Mouse (Mus musculus): ENCODE measurements at regions not wholly inside any gene's neighbourhood (a gene's known extent, or its start where the extent isn't known, plus 50 kb on each side); places are given as distances from the start of the nearest gene placed in this dataset.

GRCm38 (mm10) chr14:79890280-79890679 is 93.6 kb upstream of the Olfm4 start:
- Histone ChIP-seq H3K27me3 (no peaks in the 10 kb centered on the region), H3K9me3 (no peaks in the 10 kb centered on the region), H3K4me2 (no peak overlapping the region), H3K36me3 (no peaks in the 10 kb centered on the region), H3K9ac (no peak overlapping the region), H3K4me3 (no peak overlapping the region), H3K27ac (no peak overlapping the region), H3K4me1 (peaks cover 3% of the 10 kb centered on the region; the same call in 1 of the 2 replicates)
- WGBS = 80% methylated on average over 4 of the region's 4 CpGs
- no peak for ATAC-seq (ENCODE audit: insufficient number of reproducible peaks, insufficient read depth, low FRiP score, low TSS enrichment, low read depth)

GRCm38 (mm10) chr14:79883487-79883886 is 100.4 kb upstream of the Olfm4 start:
- H3K9me3 ChIP-seq = no peaks in the 10 kb centered on the region
- no peak overlapping the region for H3K4me3 ChIP-seq
- 67% methylated on average over 7 of the region's 7 CpGs for WGBS
- no peak overlapping the region for H3K4me2 ChIP-seq
- ATAC-seq (ENCODE audit: insufficient number of reproducible peaks, insufficient read depth, low FRiP score, low TSS enrichment, low read depth) = no peak
- no peaks in the 10 kb centered on the region for H3K4me1 ChIP-seq
- no peaks in the 10 kb centered on the region for H3K36me3 ChIP-seq
- H3K27me3 ChIP-seq = no peaks in the 10 kb centered on the region
- no peak overlapping the region for H3K9ac ChIP-seq
- no peak overlapping the region for H3K27ac ChIP-seq

DNA sequence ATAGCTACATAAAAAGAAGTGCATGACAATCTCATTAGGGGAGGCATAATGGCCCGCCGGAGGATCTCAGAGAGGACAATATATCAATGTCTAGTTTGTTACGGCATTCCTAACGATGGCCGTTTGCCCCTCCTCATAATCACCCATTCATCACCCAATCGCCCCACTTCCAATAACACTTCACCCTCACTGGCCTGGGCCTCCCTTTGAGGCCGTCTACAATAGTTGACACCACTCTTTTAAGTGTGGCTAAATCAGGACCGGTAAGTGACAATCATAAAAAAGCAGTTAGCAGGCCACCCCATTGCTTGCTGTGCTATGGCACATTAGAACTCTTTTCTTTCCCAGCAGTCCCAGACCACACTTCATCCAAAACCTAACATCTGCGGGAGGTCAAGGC is 102.2 kb upstream of the Olfm4 start:
- Histone ChIP-seq H3K9me3 (no peaks in the 10 kb centered on the region), H3K36me3 (no peaks in the 10 kb centered on the region)
- WGBS = 80% methylated on average over 9 of the region's 9 CpGs

DNA sequence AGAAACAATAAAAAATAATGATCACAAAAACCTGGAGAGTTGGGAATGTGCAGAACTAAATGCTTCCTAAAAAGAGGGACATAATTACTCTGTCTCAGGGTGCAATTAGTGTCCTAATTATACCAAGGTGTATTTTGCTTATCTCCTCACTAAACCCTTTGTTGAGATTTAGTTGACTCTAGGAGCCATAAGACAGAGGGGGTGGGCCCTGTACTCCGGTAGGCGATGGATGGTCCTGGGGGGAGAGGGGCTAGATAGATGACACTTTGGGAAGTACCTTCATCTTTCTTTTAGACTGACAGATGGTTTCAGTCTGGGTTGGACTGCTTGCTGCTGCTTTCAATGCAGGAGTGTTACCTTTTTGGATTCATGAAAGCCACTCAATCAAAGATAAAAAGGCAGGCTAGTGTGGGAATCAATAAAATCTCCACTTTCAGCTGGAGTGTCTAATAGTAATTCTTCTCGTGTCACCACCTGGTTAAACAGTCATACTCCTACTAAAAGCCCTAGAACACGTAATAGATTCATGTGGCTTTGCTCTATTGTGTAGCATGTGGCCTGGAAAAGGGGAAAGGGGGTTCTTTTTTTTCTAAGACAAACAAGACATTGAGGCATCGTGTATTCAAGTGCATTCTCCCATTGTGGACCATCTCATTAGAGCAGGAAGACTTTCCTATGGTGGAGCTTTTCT is 103.7 kb upstream of the Olfm4 start:
- H3K27me3 ChIP-seq = no peaks in the 10 kb centered on the region
- H3K36me3 ChIP-seq = no peaks in the 10 kb centered on the region
- no peak overlapping the region for H3K4me3 ChIP-seq
- no peaks in the 10 kb centered on the region for H3K9me3 ChIP-seq
- ATAC-seq (ENCODE audit: insufficient number of reproducible peaks, insufficient read depth, low FRiP score, low TSS enrichment, low read depth) = no peak
- no peaks in the 10 kb centered on the region for H3K4me1 ChIP-seq
- H3K4me2 ChIP-seq = no peak overlapping the region
- WGBS = 74% methylated on average over 5 of the region's 5 CpGs
- no peak overlapping the region for H3K9ac ChIP-seq
- no peak overlapping the region for H3K27ac ChIP-seq

More for the DNA sequence above, 102.2 kb upstream of the Olfm4 start:
- H3K27ac ChIP-seq = no peak overlapping the region
- H3K4me3 ChIP-seq = no peak overlapping the region
- no peaks in the 10 kb centered on the region for H3K27me3 ChIP-seq
- H3K4me2 ChIP-seq = no peak overlapping the region
- H3K4me1 ChIP-seq = no peaks in the 10 kb centered on the region
- no peak overlapping the region for H3K9ac ChIP-seq
- no peak for ATAC-seq (ENCODE audit: insufficient number of reproducible peaks, insufficient read depth, low FRiP score, low TSS enrichment, low read depth)

- WGBS = 76% methylated on average over 11 of the region's 11 CpGs
- no peak overlapping the region for H3K4me2 ChIP-seq
These were observed 104.4 kb upstream of the Olfm4 start for GRCm38 (mm10) chr14:79879333-79880035.

DNA sequence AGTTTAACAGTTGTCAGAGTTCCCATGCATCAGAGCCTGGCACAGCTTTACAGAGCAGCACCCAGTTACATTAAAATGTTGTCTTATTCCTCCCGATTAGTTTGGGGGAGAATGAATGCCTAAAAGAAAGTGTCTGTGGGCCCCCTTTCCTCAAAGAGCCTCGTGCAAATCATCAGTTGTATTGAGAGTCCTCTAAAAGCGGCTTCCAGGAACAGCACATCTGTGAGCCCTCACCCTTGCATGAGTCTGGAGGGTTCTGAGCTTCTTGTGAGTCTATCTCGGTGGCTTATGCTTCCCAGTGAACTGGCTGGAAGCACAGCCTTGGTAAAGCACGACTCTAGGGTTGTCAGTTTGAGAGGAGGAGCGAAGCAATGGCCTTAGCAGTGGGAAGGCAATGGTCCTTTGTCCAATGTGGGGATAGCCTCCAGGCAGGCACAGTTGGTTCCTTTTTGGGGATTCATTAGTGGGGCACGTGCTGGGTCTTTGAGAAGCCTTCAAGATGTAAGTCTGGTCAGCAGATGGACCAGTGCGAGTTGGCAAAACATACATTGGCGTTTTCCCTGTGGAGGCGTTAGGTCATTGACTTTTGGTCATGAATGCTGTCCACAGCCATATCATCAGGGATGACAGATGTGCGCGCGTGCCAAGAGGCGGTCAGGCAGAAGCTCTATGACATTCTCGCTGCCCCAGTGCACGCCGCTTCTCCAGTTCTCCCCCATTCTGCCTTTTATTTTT is 105.4 kb upstream of the Olfm4 start:
- no peak for ATAC-seq (ENCODE audit: insufficient number of reproducible peaks, insufficient read depth, low FRiP score, low TSS enrichment, low read depth)
- H3K27ac ChIP-seq = no peak overlapping the region
- WGBS = 77% methylated on average over 17 of the region's 17 CpGs
- no peak overlapping the region for H3K4me3 ChIP-seq
- no peaks in the 10 kb centered on the region for H3K9me3 ChIP-seq
- H3K36me3 ChIP-seq = no peaks in the 10 kb centered on the region
- no peak overlapping the region for H3K4me2 ChIP-seq
- H3K9ac ChIP-seq = no peak overlapping the region
- no peaks in the 10 kb centered on the region for H3K4me1 ChIP-seq
- no peaks in the 10 kb centered on the region for H3K27me3 ChIP-seq

More at GRCm38 (mm10) chr14:79879333-79880035, 104.4 kb upstream of the Olfm4 start:
- Histone ChIP-seq H3K4me3 (no peak overlapping the region), H3K4me1 (no peaks in the 10 kb centered on the region), H3K36me3 (no peaks in the 10 kb centered on the region), H3K9me3 (no peaks in the 10 kb centered on the region), H3K9ac (no peak overlapping the region), H3K27me3 (no peaks in the 10 kb centered on the region), H3K27ac (no peak overlapping the region)
- no peak for ATAC-seq (ENCODE audit: insufficient number of reproducible peaks, insufficient read depth, low FRiP score, low TSS enrichment, low read depth)

DNA sequence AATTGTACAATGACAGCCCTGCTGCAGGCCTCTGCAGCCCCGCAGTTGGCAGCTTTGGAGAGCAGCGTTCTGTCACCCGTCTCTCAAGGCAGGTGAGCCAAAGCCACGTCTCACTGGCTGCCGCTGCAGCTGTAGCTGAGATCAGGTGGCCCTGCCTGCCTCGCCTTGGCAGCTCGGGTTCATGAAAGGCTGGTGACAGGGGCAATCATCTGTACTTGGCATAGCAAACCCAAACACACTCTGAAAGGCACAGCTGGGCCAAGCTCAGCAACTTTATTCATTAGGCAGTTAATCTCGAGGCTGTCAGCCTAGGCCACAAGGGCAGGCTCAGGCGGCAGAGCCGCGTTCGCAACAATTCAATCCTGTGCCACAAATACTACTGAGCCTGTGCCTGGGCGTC is 102.0 kb upstream of the Pcdh8 start:
- 60% methylated on average over 13 of the region's 13 CpGs for WGBS

GRCm38 (mm10) chr14:79872430-79872829 is 101.3 kb upstream of the Pcdh8 start:
- Histone ChIP-seq H3K27ac (no peak overlapping the region), H3K4me2 (no peak overlapping the region), H3K27me3 (no peaks in the 10 kb centered on the region), H3K4me3 (no peak overlapping the region), H3K36me3 (no peaks in the 10 kb centered on the region), H3K9ac (no peak overlapping the region), H3K9me3 (no peaks in the 10 kb centered on the region), H3K4me1 (0 out of 2 replicates have a peak, but pooled peaks cover 6% of the 10 kb centered on the region)
- WGBS = 5% methylated on average over 1 of the region's 1 CpGs
- no peak for ATAC-seq (ENCODE audit: insufficient number of reproducible peaks, insufficient read depth, low FRiP score, low TSS enrichment, low read depth)

More for the DNA sequence above, 102.0 kb upstream of the Pcdh8 start:
- no peaks in the 10 kb centered on the region for H3K9me3 ChIP-seq
- 0 out of 2 replicates have a peak, but pooled peaks cover 6% of the 10 kb centered on the region for H3K4me1 ChIP-seq
- no peaks in the 10 kb centered on the region for H3K36me3 ChIP-seq
- H3K27ac ChIP-seq = no peak overlapping the region
- no peak overlapping the region for H3K9ac ChIP-seq
- no peak overlapping the region for H3K4me3 ChIP-seq
- peak; percentile 45; the same call in 1 of the 2 replicates for ATAC-seq (ENCODE audit: insufficient number of reproducible peaks, insufficient read depth, low FRiP score, low TSS enrichment, low read depth)
- no peak overlapping the region for H3K4me2 ChIP-seq
- H3K27me3 ChIP-seq = no peaks in the 10 kb centered on the region

DNA sequence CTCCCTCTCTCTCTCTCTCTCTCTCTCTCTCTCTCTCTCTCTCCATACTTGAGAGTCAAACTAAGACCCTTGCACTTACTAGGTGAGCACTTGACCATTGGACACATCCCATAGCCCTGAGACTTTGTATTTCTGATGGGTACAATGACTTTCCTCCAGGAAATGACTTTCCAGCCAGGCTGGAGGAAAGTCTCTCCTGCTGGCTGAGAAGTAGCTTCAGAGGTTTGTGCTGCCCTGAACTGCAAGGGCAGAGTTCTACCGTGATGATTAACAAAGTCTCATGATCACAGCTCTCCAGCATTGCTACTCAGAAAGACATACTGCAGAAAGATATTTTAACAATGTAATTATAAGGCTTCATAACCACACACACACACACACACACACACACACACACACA is 98.2 kb upstream of the Pcdh8 start:
- no peaks in the 10 kb centered on the region for H3K36me3 ChIP-seq
- no peak for ATAC-seq (ENCODE audit: insufficient number of reproducible peaks, insufficient read depth, low FRiP score, low TSS enrichment, low read depth)
- WGBS = 64% methylated on average over 1 of the region's 1 CpGs
- H3K27ac ChIP-seq = no peak overlapping the region
- no peak overlapping the region for H3K4me2 ChIP-seq
- no peaks in the 10 kb centered on the region for H3K9me3 ChIP-seq
- no peak overlapping the region for H3K9ac ChIP-seq
- no peaks in the 10 kb centered on the region for H3K27me3 ChIP-seq
- no peak overlapping the region for H3K4me3 ChIP-seq
- H3K4me1 ChIP-seq = 0 out of 2 replicates have a peak, but pooled peaks cover 6% of the 10 kb centered on the region

DNA sequence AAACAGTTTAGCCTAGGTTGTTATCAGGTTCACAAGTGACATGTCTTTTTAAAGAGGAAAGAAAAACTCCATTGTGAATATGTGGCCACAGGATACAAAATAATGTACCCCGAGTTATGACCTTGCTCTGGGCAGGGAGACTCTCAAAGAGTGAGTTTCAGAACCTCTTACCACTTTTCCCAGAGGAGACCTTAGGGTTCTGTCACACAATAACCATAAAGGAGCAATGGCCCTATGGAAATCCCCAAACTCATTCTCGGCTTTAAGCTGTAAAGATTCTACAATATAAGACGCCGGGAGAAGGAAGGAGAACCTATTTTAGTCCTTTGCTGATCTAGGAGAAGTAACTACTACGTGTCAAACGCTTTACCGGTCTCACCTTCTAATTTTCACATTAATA is 85.1 kb upstream of the Pcdh8 start:
- H3K36me3 ChIP-seq = no peaks in the 10 kb centered on the region
- H3K4me3 ChIP-seq = no peak overlapping the region
- no peak for ATAC-seq (ENCODE audit: insufficient number of reproducible peaks, insufficient read depth, low FRiP score, low TSS enrichment, low read depth)
- no peaks in the 10 kb centered on the region for H3K4me1 ChIP-seq
- H3K9ac ChIP-seq = no peak overlapping the region
- no peaks in the 10 kb centered on the region for H3K27me3 ChIP-seq
- no peak overlapping the region for H3K27ac ChIP-seq
- WGBS = 87% methylated on average over 7 of the region's 7 CpGs
- no peaks in the 10 kb centered on the region for H3K9me3 ChIP-seq
- H3K4me2 ChIP-seq = no peak overlapping the region

- no peaks in the 10 kb centered on the region for H3K36me3 ChIP-seq
- WGBS = 83% methylated on average over 5 of the region's 5 CpGs
- H3K4me1 ChIP-seq = no peaks in the 10 kb centered on the region
- no peaks in the 10 kb centered on the region for H3K27me3 ChIP-seq
- no peak overlapping the region for H3K27ac ChIP-seq
- ATAC-seq (ENCODE audit: insufficient number of reproducible peaks, insufficient read depth, low FRiP score, low TSS enrichment, low read depth) = no peak
- H3K4me3 ChIP-seq = no peak overlapping the region
- no peak overlapping the region for H3K4me2 ChIP-seq
- H3K9me3 ChIP-seq = no peaks in the 10 kb centered on the region
- H3K9ac ChIP-seq = no peak overlapping the region
These were observed 83.1 kb upstream of the Pcdh8 start for GRCm38 (mm10) chr14:79854216-79854615.

Data from embryonic facial prominence, embryonic 13.5 days (tissue).